Mouse (Mus musculus) thymus, adult 2 months (tissue): ENCODE measurements at regions not wholly inside any gene's neighbourhood (a gene's known extent, or its start where the extent isn't known, plus 50 kb on each side); places are given as distances from the start of the nearest gene placed in this dataset.

Experiments used
- CTCF ChIP-seq: fragments of 200-500 bp; IDR thresholded peaks from 2 replicates; pipeline ENCODE4 v1.5.1; 2012; ENCODE audit warnings: mild to moderate bottlenecking, control low read depth, low read length, moderate library complexity, borderline replicate concordance; ENCODE audit not compliant: control insufficient read depth, poor library complexity, insufficient read depth; ENCODE audit errors: extremely low read depth
- POLR2A ChIP-seq: fragments of 200-500 bp; IDR thresholded peaks from 2 replicates; pipeline ENCODE4 v1.6.1; 2012; ENCODE audit warnings: mild to moderate bottlenecking, low read length, control low read depth, moderate library complexity; ENCODE audit not compliant: control insufficient read depth, poor library complexity, insufficient read depth; ENCODE audit errors: extremely low read depth

- TF ChIP-seq CTCF: no peak
- no peak for TF ChIP-seq POLR2A
These were observed 437.0 kb downstream of the Vrk1 start for GRCm38 (mm10) chr12:106446876-106447532.
